Mouse (Mus musculus) liver, embryonic 13.5 days (tissue): ENCODE data around the gene Smg6. TPM values are rescaled to one million over a fixed set of nuclear protein-coding genes. Genes with fewer than 3 reads are reported as not detected.
A peak's percentile ranks its signal among the peaks of the same experiment; 100 is the strongest.
"Not testable (repeated sequence)": the region's sequence is repeated elsewhere in the genome, so short reads cannot be mapped to it uniquely, and the experiment has no call there.

Experiments used
- ATAC-seq: fragments of 200-750 bp; cut with Nextera tagmentation; 2 replicates; pipeline ENCODE4 v1.8.0; 2017; ENCODE audit warnings: low read depth, mild to moderate bottlenecking, moderate number of reproducible peaks, moderate library complexity
- DNase-seq: peaks from one replicate; pipeline ENCODE4 v3.0.0; 2022
- H3K27ac ChIP-seq: fragments of 300-500 bp; sonication (generic); 2 replicates; pipeline ENCODE4 v1.5.1; 2015; ENCODE audit warnings: moderate library complexity, mild to moderate bottlenecking, inconsistent platforms
- H3K27me3 ChIP-seq: fragments of 300-500 bp; sonication (generic); 2 replicates; pipeline ENCODE4 v1.6.1; 2015; ENCODE audit warnings: mild to moderate bottlenecking, inconsistent platforms
- H3K36me3 ChIP-seq: fragments of 300-500 bp; sonication (generic); 2 replicates; pipeline ENCODE4 v1.6.1; 2015; ENCODE audit warnings: mild to moderate bottlenecking, inconsistent platforms
- H3K4me1 ChIP-seq: fragments of 300-500 bp; sonication (generic); replicated peaks from 2 replicates; pipeline ENCODE4 v1.6.1; 2015; ENCODE audit warnings: inconsistent platforms
- H3K4me2 ChIP-seq: fragments of 300-500 bp; sonication (generic); 2 replicates; pipeline ENCODE4 v1.6.1; 2015; ENCODE audit warnings: inconsistent platforms, mild to moderate bottlenecking, moderate library complexity
- H3K4me3 ChIP-seq: fragments of 300-500 bp; sonication (generic); replicated peaks from 2 replicates; pipeline ENCODE4 v1.5.1; 2015; ENCODE audit warnings: mild to moderate bottlenecking, inconsistent platforms
- H3K9ac ChIP-seq: fragments of 300-500 bp; sonication (generic); 2 replicates; pipeline ENCODE4 v1.6.1; 2015; ENCODE audit warnings: mild to moderate bottlenecking, inconsistent platforms
- H3K9me3 ChIP-seq: fragments of 300-500 bp; sonication (generic); replicated peaks from 2 replicates; pipeline ENCODE4 v1.6.1; 2016; ENCODE audit warnings: inconsistent platforms
- WGBS: fragments of 180-500 bp; shearing (Covaris S2); methylation state at CpG from one replicate; pipeline ENCODE4 v1.1.7; 2015; ENCODE audit not compliant: insufficient replicate concordance; 5-methylcytosine and 5-hydroxymethylcytosine counted together
- polyA plus RNA-seq: library from polyadenylated mRNA; unstranded; fragments of >200 nt; fragmentation: Nextera tagmentation; extraction: Ambion mirVana; gene quantifications from 2 replicates; pipeline ENCODE4 v1.2.1, GENCODE M21; 2015

The Smg6 gene
- polyA plus RNA-seq, 1 experiment from 2014 or later: 4.4 TPM

GRCm38 (mm10) chr11:75000869-75001653 is 75.4 kb downstream of the Smg6 start:
- Histone ChIP-seq H3K4me3 (no peak overlapping the region), H3K36me3 (no peaks in the 10 kb centered on the region; the same call in 1 of the 2 replicates), H3K9ac (no peak overlapping the region), H3K9me3 (no peaks in the 10 kb centered on the region), H3K27me3 (no peaks in the 10 kb centered on the region), H3K4me2 (no peak overlapping the region), H3K27ac (no peak overlapping the region), H3K4me1 (no peaks in the 10 kb centered on the region)
- no peak for ATAC-seq
- 77% methylated on average over 10 of the region's 10 CpGs for WGBS
- DNase-seq: no peak

GRCm38 (mm10) chr11:75008270-75008669 is 82.6 kb downstream of the Smg6 start:
- H3K4me2 ChIP-seq: no peak overlapping the region
- H3K36me3 ChIP-seq: no peaks in the 10 kb centered on the region
- no peak overlapping the region for H3K4me3 ChIP-seq
- H3K9me3 ChIP-seq: no peaks in the 10 kb centered on the region
- ATAC-seq (no peak), DNase-seq (no peak)
- 0 out of 2 replicates have a peak, but pooled peaks cover 3% of the 10 kb centered on the region for H3K4me1 ChIP-seq
- WGBS: 63% methylated on average over 2 of the region's 2 CpGs
- H3K27me3 ChIP-seq: no peaks in the 10 kb centered on the region
- H3K9ac ChIP-seq: no peak overlapping the region
- no peak overlapping the region for H3K27ac ChIP-seq

DNA sequence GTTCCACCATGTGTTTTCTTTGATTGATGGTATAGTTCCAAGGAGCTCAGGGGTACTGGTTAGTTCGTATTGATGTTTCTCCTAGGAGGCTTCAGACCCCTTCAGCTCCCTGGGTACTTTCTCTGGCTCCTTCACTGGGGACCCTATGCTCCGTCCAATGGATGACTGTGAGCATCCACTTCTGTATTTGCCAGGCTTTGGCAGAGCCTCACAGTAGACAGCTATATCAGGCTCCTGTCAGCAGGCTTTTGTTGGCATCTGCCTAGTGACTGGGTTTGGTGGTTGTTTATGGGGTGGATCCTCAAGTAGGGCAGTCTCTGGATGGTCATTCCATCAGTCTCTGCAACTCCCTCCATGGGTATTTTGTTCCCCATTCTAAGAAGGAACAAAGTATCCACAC is 83.9 kb downstream of the Smg6 start:
- not testable (repeated sequence) for H3K9ac ChIP-seq, H3K4me2 ChIP-seq, H3K9me3 ChIP-seq, DNase-seq, H3K36me3 ChIP-seq, H3K4me1 ChIP-seq, ATAC-seq, H3K27me3 ChIP-seq, H3K27ac ChIP-seq, H3K4me3 ChIP-seq
- 65% methylated on average over 2 of the region's 2 CpGs for WGBS

GRCm38 (mm10) chr11:75012997-75013694 is 87.5 kb downstream of the Smg6 start:
- no peaks in the 10 kb centered on the region for H3K36me3 ChIP-seq
- DNase-seq: no peak
- no peak overlapping the region for H3K9ac ChIP-seq
- no peaks in the 10 kb centered on the region for H3K27me3 ChIP-seq
- H3K4me3 ChIP-seq: no peak overlapping the region
- H3K4me2 ChIP-seq: no peak overlapping the region
- peak overlapping the region; percentile 59; the same call in 1 of the 2 replicates for H3K27ac ChIP-seq
- 42% methylated on average over 12 of the region's 12 CpGs for WGBS
- H3K4me1 ChIP-seq: peaks cover 9% of the 10 kb centered on the region; the same call in 1 of the 2 replicates
- H3K9me3 ChIP-seq: no peaks in the 10 kb centered on the region
- no peak for ATAC-seq

DNA sequence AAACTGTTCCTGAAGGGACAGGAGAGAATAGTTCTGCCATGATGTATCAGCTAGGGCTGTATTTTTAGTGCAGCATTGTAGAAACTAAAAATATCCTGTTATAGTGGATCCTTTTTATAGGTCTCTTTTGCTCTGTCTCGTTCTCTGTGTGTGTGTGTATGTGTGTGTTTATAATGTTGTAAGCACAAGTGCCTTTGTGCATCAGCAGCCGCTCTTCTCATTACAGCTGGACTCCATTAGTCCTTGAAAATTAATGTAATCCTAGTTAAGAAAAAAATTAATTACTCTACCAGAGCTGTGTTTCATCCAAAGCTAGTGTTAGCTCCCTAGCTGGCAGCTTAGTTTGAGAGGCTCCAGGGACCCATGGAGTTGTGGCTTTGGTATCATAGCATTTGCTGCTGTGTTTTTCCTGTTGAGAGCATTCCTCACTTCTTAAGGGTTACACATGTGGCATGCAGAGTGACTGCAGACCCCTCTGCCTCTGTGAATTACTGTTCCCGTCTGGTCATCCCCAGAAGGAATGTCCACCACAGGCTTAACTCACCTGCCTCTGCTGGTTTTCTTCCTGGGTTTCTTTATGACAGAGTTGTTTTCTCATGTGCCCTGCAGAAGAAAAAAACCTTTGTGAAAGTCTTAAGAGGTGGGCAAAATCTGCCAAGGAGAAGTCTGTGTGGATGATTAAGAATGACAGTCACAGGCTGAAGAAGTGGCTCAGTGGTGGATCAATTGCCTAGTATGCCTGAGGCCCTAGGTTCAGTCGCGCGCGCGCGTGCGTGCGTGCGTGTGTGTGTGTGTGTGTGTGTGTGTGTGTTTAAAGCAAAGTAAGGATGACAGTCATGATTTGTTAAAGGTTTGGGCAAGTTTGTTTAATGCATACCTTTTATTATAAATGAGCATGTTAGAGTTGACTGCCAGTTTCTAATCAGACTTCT is 88.4 kb downstream of the Smg6 start:
- Histone ChIP-seq H3K9ac (no peak overlapping the region), H3K27me3 (no peaks in the 10 kb centered on the region), H3K9me3 (no peaks in the 10 kb centered on the region), H3K4me1 (peaks cover 9% of the 10 kb centered on the region; the same call in 1 of the 2 replicates), H3K27ac (no peak overlapping the region; the same call in 1 of the 2 replicates), H3K4me2 (no peak overlapping the region), H3K36me3 (no peaks in the 10 kb centered on the region), H3K4me3 (no peak overlapping the region)
- DNase-seq (no peak), ATAC-seq (no peak)
- 86% methylated on average over 12 of the region's 12 CpGs for WGBS

DNA sequence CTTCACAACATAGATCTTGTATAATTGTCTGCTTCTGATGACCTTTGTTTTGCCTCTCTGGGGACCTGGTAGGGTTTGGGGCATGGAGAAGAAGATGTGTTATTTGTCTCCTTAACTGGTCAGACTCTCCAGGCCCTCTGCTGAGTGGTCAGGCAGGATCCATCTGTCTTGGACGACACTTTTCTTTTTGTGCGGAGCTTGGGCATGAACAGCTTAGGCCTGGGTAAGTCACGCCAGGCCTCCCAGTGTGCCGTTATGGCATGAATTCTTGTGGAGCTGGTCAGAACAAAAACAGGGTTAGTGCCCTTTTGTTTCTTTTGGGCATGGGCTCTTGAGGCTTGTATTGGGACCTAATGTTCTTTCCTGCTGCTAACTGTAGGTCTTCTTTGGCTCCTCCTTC is 89.2 kb downstream of the Smg6 start:
- H3K9ac ChIP-seq: no peak overlapping the region
- no peak for DNase-seq
- no peak overlapping the region for H3K27ac ChIP-seq
- H3K4me2 ChIP-seq: no peak overlapping the region
- no peak overlapping the region for H3K4me3 ChIP-seq
- ATAC-seq: no peak
- H3K9me3 ChIP-seq: no peaks in the 10 kb centered on the region
- peaks cover 9% of the 10 kb centered on the region; the same call in 1 of the 2 replicates for H3K4me1 ChIP-seq
- H3K36me3 ChIP-seq: no peaks in the 10 kb centered on the region
- 84% methylated on average over 4 of the region's 4 CpGs for WGBS
- no peaks in the 10 kb centered on the region for H3K27me3 ChIP-seq

GRCm38 (mm10) chr11:75015453-75015871 is 89.8 kb downstream of the Smg6 start:
- no peak for ATAC-seq
- WGBS: 70% methylated on average over 7 of the region's 7 CpGs

GRCm38 (mm10) chr11:75016309-75016860 is 90.8 kb downstream of the Smg6 start:
- no peak for ATAC-seq
- Histone ChIP-seq H3K4me1 (peaks cover 14% of the 10 kb centered on the region), H3K27me3 (no peaks in the 10 kb centered on the region), H3K4me2 (no peak overlapping the region), H3K27ac (no peak overlapping the region), H3K9me3 (no peaks in the 10 kb centered on the region), H3K36me3 (no peaks in the 10 kb centered on the region), H3K9ac (no peak overlapping the region), H3K4me3 (no peak overlapping the region)
- 74% methylated on average over 5 of the region's 5 CpGs for WGBS
- DNase-seq: no peak

More at GRCm38 (mm10) chr11:75015453-75015871, 89.8 kb downstream of the Smg6 start:
- no peak overlapping the region for H3K9ac ChIP-seq
- no peaks in the 10 kb centered on the region for H3K27me3 ChIP-seq
- H3K9me3 ChIP-seq: no peaks in the 10 kb centered on the region
- H3K4me3 ChIP-seq: no peak overlapping the region
- peaks cover 9% of the 10 kb centered on the region; the same call in 1 of the 2 replicates for H3K4me1 ChIP-seq
- H3K4me2 ChIP-seq: no peak overlapping the region
- H3K27ac ChIP-seq: 0 out of 2 replicates have a peak overlapping the region, but pooled peaks have one; percentile 47
- DNase-seq: no peak
- H3K36me3 ChIP-seq: no peaks in the 10 kb centered on the region

- no peak for DNase-seq
- ATAC-seq: no peak
- Histone ChIP-seq H3K9me3 (no peaks in the 10 kb centered on the region), H3K4me2 (no peak overlapping the region), H3K4me1 (peaks cover 16% of the 10 kb centered on the region), H3K27ac (no peak overlapping the region), H3K36me3 (no peaks in the 10 kb centered on the region), H3K9ac (no peak overlapping the region), H3K4me3 (no peak overlapping the region), H3K27me3 (no peaks in the 10 kb centered on the region)
- 66% methylated on average over 2 of the region's 2 CpGs for WGBS
Observed at GRCm38 (mm10) chr11:75017831-75018230, 92.2 kb downstream of the Smg6 start.

DNA sequence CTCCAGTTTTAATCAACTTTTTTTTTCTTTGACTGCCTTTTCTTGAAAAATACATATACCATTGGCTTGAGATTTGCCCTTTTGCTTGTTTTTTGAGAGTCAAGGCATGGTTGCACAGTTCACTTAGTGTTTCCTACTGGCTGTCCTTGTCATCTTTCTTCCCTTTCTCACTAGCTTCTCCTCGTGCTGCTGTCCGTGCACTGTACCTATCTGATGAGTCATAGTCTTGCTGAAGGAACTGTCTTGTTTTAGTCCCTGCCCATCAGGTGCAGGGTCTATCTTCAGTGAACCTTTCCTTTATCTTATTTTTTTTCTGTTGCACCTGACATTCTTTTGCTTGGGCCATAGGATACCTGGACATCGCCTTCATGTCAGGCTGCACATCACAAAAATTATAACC is 101.4 kb downstream of the Smg6 start:
- DNase-seq (no peak), ATAC-seq (no peak)
- Histone ChIP-seq H3K36me3 (no peaks in the 10 kb centered on the region), H3K9ac (no peak overlapping the region), H3K27ac (no peak overlapping the region), H3K4me2 (no peak overlapping the region), H3K4me3 (no peak overlapping the region), H3K9me3 (no peaks in the 10 kb centered on the region), H3K4me1 (peaks cover 5% of the 10 kb centered on the region; the same call in 1 of the 2 replicates), H3K27me3 (no peaks in the 10 kb centered on the region)
- 35% methylated on average over 3 of the region's 3 CpGs for WGBS
